Mouse (Mus musculus) limb, embryonic 12.5 days (tissue): ENCODE measurements around the gene Nlrp3. TPM values are rescaled to one million over a fixed set of nuclear protein-coding genes. Genes with fewer than 3 reads are reported as not detected.

ENCODE experiments used
- ATAC-seq: fragments of 200-750 bp; cut with Nextera tagmentation; 2 replicates; pipeline ENCODE4 v1.8.0; 2017; ENCODE audit warnings: low read depth, moderate TSS enrichment; ENCODE audit not compliant: insufficient number of reproducible peaks, insufficient read depth, low FRiP score, low TSS enrichment
- H3K27ac ChIP-seq: fragments of 300-500 bp; sonication (generic); 2 replicates; pipeline ENCODE4 v1.5.1; 2016; ENCODE audit warnings: mild to moderate bottlenecking, moderate library complexity
- H3K27me3 ChIP-seq: fragments of 300-500 bp; sonication (generic); 2 replicates; pipeline ENCODE4 v1.6.1; 2016; ENCODE audit warnings: mild to moderate bottlenecking, moderate library complexity
- H3K36me3 ChIP-seq: fragments of 300-500 bp; sonication (generic); 2 replicates; pipeline ENCODE4 v1.6.1; 2016; ENCODE audit warnings: mild to moderate bottlenecking, moderate library complexity
- H3K4me1 ChIP-seq: fragments of 300-500 bp; sonication (generic); replicated peaks from 2 replicates; pipeline ENCODE4 v1.6.1; 2016
- H3K4me2 ChIP-seq: fragments of 300-500 bp; sonication (generic); 2 replicates; pipeline ENCODE4 v1.6.1; 2016; ENCODE audit warnings: mild to moderate bottlenecking, moderate library complexity
- H3K4me3 ChIP-seq: fragments of 300-500 bp; sonication (generic); replicated peaks from 2 replicates; pipeline ENCODE4 v1.5.1; 2016; ENCODE audit warnings: mild to moderate bottlenecking
- H3K9ac ChIP-seq: fragments of 300-500 bp; sonication (generic); replicated peaks from 2 replicates; pipeline ENCODE4 v1.6.1; 2016; ENCODE audit warnings: mild to moderate bottlenecking, moderate library complexity
- H3K9me3 ChIP-seq: fragments of 300-500 bp; sonication (generic); 2 replicates; pipeline ENCODE4 v1.6.1; 2016; ENCODE audit warnings: mild to moderate bottlenecking, moderate library complexity
- WGBS: fragments of 180-500 bp; shearing (Covaris S2); methylation state at CpG from one replicate; pipeline ENCODE4 v1.1.7; 2016; 5-methylcytosine and 5-hydroxymethylcytosine counted together
- polyA plus RNA-seq: library from polyadenylated mRNA; unstranded; fragments of >200 nt; fragmentation: Nextera tagmentation; extraction: Ambion mirVana; gene quantifications from 2 replicates; pipeline ENCODE4 v1.2.1, GENCODE M21; 2016

Gene Nlrp3
- polyA plus RNA-seq, 1 experiment from 2014 or later = not detected

GRCm38 (mm10) chr11:59537218-59538130, 3.9 kb upstream of the Nlrp3 start:
- 65% methylated on average over 16 of the region's 16 CpGs for WGBS
- Histone ChIP-seq H3K36me3 (no peaks in the 10 kb centered on the region), H3K9ac (no peak overlapping the region), H3K4me2 (no peak overlapping the region), H3K9me3 (no peaks in the 10 kb centered on the region), H3K4me3 (no peak overlapping the region), H3K27ac (no peak overlapping the region), H3K4me1 (peaks cover 12% of the 10 kb centered on the region; the same call in 1 of the 2 replicates), H3K27me3 (no peaks in the 10 kb centered on the region)
- no peak for ATAC-seq

DNA sequence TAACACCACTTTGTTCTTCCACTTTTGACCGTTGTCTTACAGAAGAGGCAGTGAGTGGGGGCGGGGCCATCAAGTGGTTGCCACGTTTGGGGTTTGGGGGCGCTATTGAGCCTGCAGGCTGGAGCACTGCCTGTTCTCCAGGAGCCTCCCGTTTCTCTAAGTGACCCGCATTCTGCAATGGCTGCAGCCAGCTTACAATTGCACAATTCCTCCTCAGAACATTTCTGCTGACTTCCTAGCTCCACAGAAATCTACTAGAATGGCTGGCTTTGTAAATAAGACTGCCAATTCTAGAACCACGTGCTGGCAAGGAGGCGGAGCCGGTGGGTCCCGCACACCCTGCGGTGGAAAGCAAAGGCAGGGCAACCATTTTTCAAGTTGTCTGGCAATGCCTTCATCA, 3.0 kb upstream of the Nlrp3 start:
- H3K27ac ChIP-seq = no peak overlapping the region
- no peaks in the 10 kb centered on the region for H3K9me3 ChIP-seq
- WGBS = 39% methylated on average over 11 of the region's 11 CpGs
- H3K4me3 ChIP-seq = no peak overlapping the region
- ATAC-seq = no peak
- H3K4me1 ChIP-seq = peaks cover 12% of the 10 kb centered on the region; the same call in 1 of the 2 replicates
- H3K4me2 ChIP-seq = peak overlapping the region; percentile 19; the same call in 1 of the 2 replicates
- H3K36me3 ChIP-seq = no peaks in the 10 kb centered on the region
- no peaks in the 10 kb centered on the region for H3K27me3 ChIP-seq
- H3K9ac ChIP-seq = no peak overlapping the region

- no peak overlapping the region for H3K4me3 ChIP-seq
- WGBS = 79% methylated on average over 3 of the region's 3 CpGs
- peaks cover 12% of the 10 kb centered on the region; the same call in 1 of the 2 replicates for H3K4me1 ChIP-seq
- no peak overlapping the region for H3K4me2 ChIP-seq
- no peak overlapping the region for H3K27ac ChIP-seq
- H3K9ac ChIP-seq = no peak overlapping the region
- no peaks in the 10 kb centered on the region for H3K36me3 ChIP-seq
- no peaks in the 10 kb centered on the region for H3K27me3 ChIP-seq
- no peak for ATAC-seq
- H3K9me3 ChIP-seq = no peaks in the 10 kb centered on the region
Observed at GRCm38 (mm10) chr11:59540123-59540522, 1.2 kb upstream of the Nlrp3 start.

DNA sequence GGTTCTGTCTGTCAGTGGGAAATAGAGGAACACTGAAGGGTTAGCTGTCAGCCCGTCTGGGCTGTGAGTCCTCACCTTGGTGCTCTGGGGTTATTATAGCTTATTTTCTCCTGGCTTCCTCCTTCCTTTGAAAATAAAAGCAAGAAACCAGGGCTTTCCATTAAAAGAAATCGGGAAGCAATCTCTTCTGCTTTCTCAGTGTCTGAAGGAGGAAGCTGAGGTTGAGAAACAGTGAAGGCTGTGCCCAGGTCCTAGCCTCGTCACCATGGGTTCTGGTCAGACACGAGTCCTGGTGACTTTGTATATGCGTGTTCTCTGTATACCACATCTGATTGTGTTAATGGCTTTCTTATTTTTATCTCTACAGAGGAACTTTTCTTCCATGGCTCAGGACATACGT, 1.1 kb downstream of the Nlrp3 start:
- Histone ChIP-seq H3K27me3 (0 out of 2 replicates have a peak, but pooled peaks cover 2% of the 10 kb centered on the region), H3K9me3 (no peaks in the 10 kb centered on the region), H3K4me3 (no peak overlapping the region), H3K9ac (no peak overlapping the region), H3K27ac (no peak overlapping the region), H3K4me2 (no peak overlapping the region), H3K36me3 (no peaks in the 10 kb centered on the region), H3K4me1 (peaks cover 11% of the 10 kb centered on the region; the same call in 1 of the 2 replicates)
- 83% methylated on average over 6 of the region's 6 CpGs for WGBS
- no peak for ATAC-seq

DNA sequence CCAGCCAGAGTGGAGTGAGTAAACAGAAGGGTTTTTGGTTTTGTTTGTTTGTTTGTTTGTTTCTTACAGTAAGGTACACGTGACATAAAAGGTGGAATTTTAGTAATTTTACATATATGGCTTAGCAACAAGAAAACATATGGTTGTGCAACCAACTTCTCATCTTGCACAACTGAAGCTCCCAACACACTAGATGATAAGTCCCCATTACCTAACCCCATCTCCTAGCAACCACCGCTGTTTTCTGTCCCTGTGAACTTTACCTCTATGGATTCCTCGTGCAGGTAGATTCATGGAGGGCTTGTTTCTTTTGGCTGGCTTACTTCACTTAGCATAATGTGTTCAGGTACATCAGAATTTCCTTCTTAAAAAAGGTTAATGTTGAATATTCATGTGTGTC, 2.0 kb downstream of the Nlrp3 start:
- 82% methylated on average over 3 of the region's 3 CpGs for WGBS
- Histone ChIP-seq H3K4me3 (no peak overlapping the region), H3K27me3 (0 out of 2 replicates have a peak, but pooled peaks cover 7% of the 10 kb centered on the region), H3K27ac (no peak overlapping the region), H3K4me2 (no peak overlapping the region), H3K9me3 (no peaks in the 10 kb centered on the region), H3K36me3 (no peaks in the 10 kb centered on the region), H3K9ac (no peak overlapping the region), H3K4me1 (peaks cover 2% of the 10 kb centered on the region; the same call in 1 of the 2 replicates)
- no peak for ATAC-seq

GRCm38 (mm10) chr11:59544005-59544404, 2.6 kb downstream of the Nlrp3 start:
- Histone ChIP-seq H3K27ac (no peak overlapping the region), H3K4me1 (no peaks in the 10 kb centered on the region), H3K27me3 (peaks cover 7% of the 10 kb centered on the region; the same call in 1 of the 2 replicates), H3K9ac (no peak overlapping the region), H3K4me3 (no peak overlapping the region), H3K36me3 (no peaks in the 10 kb centered on the region), H3K9me3 (no peaks in the 10 kb centered on the region), H3K4me2 (no peak overlapping the region)
- 87% methylated on average over 9 of the region's 9 CpGs for WGBS
- no peak for ATAC-seq

DNA sequence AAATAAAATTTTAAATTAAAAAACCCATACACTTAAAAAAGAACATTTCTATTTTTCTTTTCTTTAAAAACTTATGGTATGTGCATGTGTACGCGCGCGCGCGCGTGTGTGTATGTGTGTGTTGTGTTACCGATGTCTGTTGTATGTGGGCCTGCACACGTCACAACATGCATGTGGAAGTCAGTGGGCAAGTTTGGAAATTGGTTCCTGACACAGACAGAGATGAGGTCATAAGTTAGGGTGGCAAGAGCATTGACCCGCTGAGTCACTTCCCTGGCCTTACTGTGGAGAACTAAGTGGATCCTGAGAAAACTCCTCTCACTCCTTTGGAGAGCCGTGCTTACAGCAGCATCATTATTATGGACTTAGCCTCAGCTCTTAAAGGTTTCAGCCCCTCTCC, 12.8 kb downstream of the Nlrp3 start:
- H3K27ac ChIP-seq = no peak overlapping the region
- ATAC-seq = no peak
- WGBS = 95% methylated on average over 11 of the region's 11 CpGs

GRCm38 (mm10) chr11:59554535-59554934, 13.2 kb downstream of the Nlrp3 start:
- H3K27ac ChIP-seq = no peak overlapping the region
- no peaks in the 10 kb centered on the region for H3K36me3 ChIP-seq
- H3K9ac ChIP-seq = no peak overlapping the region
- no peak overlapping the region for H3K4me3 ChIP-seq
- 83% methylated on average over 8 of the region's 8 CpGs for WGBS
- H3K4me1 ChIP-seq = no peaks in the 10 kb centered on the region
- no peak overlapping the region for H3K4me2 ChIP-seq
- ATAC-seq = no peak
- H3K9me3 ChIP-seq = no peaks in the 10 kb centered on the region
- no peaks in the 10 kb centered on the region for H3K27me3 ChIP-seq

More for the DNA sequence above, 12.8 kb downstream of the Nlrp3 start:
- Histone ChIP-seq H3K36me3 (no peaks in the 10 kb centered on the region), H3K4me1 (no peaks in the 10 kb centered on the region), H3K9ac (no peak overlapping the region), H3K4me2 (no peak overlapping the region), H3K9me3 (no peaks in the 10 kb centered on the region), H3K27me3 (no peaks in the 10 kb centered on the region), H3K4me3 (no peak overlapping the region)

DNA sequence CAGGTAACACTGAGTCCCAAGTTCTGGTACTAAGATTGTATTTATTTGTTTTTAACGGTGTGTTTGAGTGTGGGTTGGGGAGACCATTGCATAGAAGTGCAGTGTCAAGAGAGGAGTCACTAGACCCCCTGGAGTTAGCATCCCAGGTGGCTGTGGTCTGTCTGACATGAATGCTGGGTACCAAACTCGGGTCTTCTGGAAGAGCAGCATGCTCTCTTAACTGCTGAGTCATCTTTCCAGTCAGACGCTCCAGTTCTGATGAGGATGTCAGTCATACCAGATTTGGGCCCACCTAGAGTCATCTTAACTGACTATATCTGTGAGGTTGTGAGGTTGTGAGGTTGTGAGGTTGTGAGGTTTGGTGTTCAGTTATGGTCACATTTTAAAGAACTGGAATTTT, 19.5 kb downstream of the Nlrp3 start:
- Histone ChIP-seq H3K4me2 (no peak overlapping the region), H3K9me3 (no peaks in the 10 kb centered on the region), H3K9ac (no peak overlapping the region), H3K36me3 (no peaks in the 10 kb centered on the region), H3K27ac (no peak overlapping the region), H3K4me1 (no peaks in the 10 kb centered on the region), H3K4me3 (no peak overlapping the region), H3K27me3 (no peaks in the 10 kb centered on the region)
- WGBS = 71% methylated on average over 3 of the region's 3 CpGs
- no peak for ATAC-seq

- Histone ChIP-seq H3K4me1 (no peaks in the 10 kb centered on the region), H3K4me3 (no peak overlapping the region), H3K9me3 (no peaks in the 10 kb centered on the region), H3K27ac (no peak overlapping the region), H3K9ac (no peak overlapping the region), H3K36me3 (no peaks in the 10 kb centered on the region), H3K27me3 (no peaks in the 10 kb centered on the region), H3K4me2 (no peak overlapping the region)
- 94% methylated on average over 4 of the region's 4 CpGs for WGBS
- no peak for ATAC-seq
Observed at GRCm38 (mm10) chr11:59562336-59562735, 21.0 kb downstream of the Nlrp3 start.

DNA sequence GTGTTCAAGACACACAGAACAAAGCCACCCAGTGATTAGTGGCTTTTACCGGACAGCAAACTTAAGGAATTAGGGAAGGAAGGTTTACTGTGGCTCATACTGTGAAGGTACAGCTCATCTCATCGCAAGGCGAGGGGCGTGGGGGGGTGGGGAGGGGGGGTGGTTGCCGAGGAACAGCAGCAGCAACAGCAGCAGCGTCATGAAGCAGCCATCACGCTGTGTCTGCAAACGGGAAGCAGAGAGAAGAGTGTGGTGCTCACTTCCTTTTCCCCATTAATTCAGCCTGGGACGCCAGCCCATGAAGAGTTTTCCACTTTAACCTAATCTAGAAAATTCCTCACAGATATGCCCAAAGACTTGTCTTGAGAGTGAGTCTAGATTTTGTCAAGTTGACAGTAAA, 21.5 kb downstream of the Nlrp3 start:
- whole genome bisulfite sequencing = 73% methylated on average over 9 of the region's 9 CpGs
- Histone ChIP-seq H3K4me1 (no peaks in the 10 kb centered on the region), H3K4me2 (no peak overlapping the region), H3K4me3 (no peak overlapping the region), H3K9me3 (no peaks in the 10 kb centered on the region), H3K36me3 (no peaks in the 10 kb centered on the region), H3K27me3 (no peaks in the 10 kb centered on the region), H3K9ac (no peak overlapping the region), H3K27ac (no peak overlapping the region)
- no peak for ATAC-seq
